Mouse (Mus musculus) spleen, adult 18-20 months (tissue): ENCODE data around the gene Igfbp2.

ENCODE experiments used
- DNase-seq, 2 experiments: peaks; one replicate each; pipeline ENCODE4 v3.0.0; 2022; ENCODE audit warnings: mixed read lengths in 2 of 2

Igfbp2 gene

GRCm38 (mm10) chr1:72823751-72824706, at the start of gene Igfbp2:
Gene Igfbp2 (plus strand): TSS chr1:72824503.
- no peak for DNase-seq

GRCm38 (mm10) chr1:72778789-72779188, 45.5 kb upstream of the Igfbp2 start:
- no peak for DNase-seq

GRCm38 (mm10) chr1:72780720-72781119, 43.6 kb upstream of the Igfbp2 start:
- no peak for DNase-seq

GRCm38 (mm10) chr1:72783341-72783740, 41.0 kb upstream of the Igfbp2 start:
- DNase-seq, result no peak

- no peak for DNase-seq
Measured at GRCm38 (mm10) chr1:72784018-72784417, 40.3 kb upstream of the Igfbp2 start.

GRCm38 (mm10) chr1:72790670-72791069, 33.6 kb upstream of the Igfbp2 start:
- DNase-seq, result no peak

GRCm38 (mm10) chr1:72791743-72792142, 32.6 kb upstream of the Igfbp2 start:
- no peak for DNase-seq

GRCm38 (mm10) chr1:72792262-72792661, 32.0 kb upstream of the Igfbp2 start:
- no peak for DNase-seq

- no peak for DNase-seq
Measured at GRCm38 (mm10) chr1:72793230-72793629, 31.1 kb upstream of the Igfbp2 start.

GRCm38 (mm10) chr1:72796128-72796527, 28.2 kb upstream of the Igfbp2 start:
- DNase-seq, result no peak

- no peak for DNase-seq
Measured at GRCm38 (mm10) chr1:72797102-72797665, 27.1 kb upstream of the Igfbp2 start.

GRCm38 (mm10) chr1:72798441-72798840, 25.9 kb upstream of the Igfbp2 start:
- no peak for DNase-seq

- DNase-seq, result no peak
Measured at GRCm38 (mm10) chr1:72804031-72804430, 20.3 kb upstream of the Igfbp2 start.

GRCm38 (mm10) chr1:72805037-72805436, 19.3 kb upstream of the Igfbp2 start:
- no peak for DNase-seq

- DNase-seq, result no peak
Measured at GRCm38 (mm10) chr1:72805476-72806043, 18.7 kb upstream of the Igfbp2 start.

- no peak for DNase-seq
Measured at GRCm38 (mm10) chr1:72806044-72806584, 18.2 kb upstream of the Igfbp2 start.

- DNase-seq, result no peak
Measured at GRCm38 (mm10) chr1:72809304-72809703, 15.0 kb upstream of the Igfbp2 start.

- no peak for DNase-seq
Measured at GRCm38 (mm10) chr1:72809951-72810675, 14.2 kb upstream of the Igfbp2 start.

GRCm38 (mm10) chr1:72811061-72811460, 13.2 kb upstream of the Igfbp2 start:
- no peak for DNase-seq

- DNase-seq, result no peak
Measured at GRCm38 (mm10) chr1:72813089-72813638, 11.1 kb upstream of the Igfbp2 start.

- DNase-seq, result no peak
Measured at GRCm38 (mm10) chr1:72813639-72814403, 10.5 kb upstream of the Igfbp2 start.

GRCm38 (mm10) chr1:72815184-72815583, 9.1 kb upstream of the Igfbp2 start:
- DNase-seq, result no peak
